Mouse (Mus musculus): ENCODE data around the gene Skp2.

GRCm38 (mm10) chr15:9087421-9087820, 67.8 kb downstream of the Skp2 start:
- TF ChIP-seq ZNF384 (IDR thresholded peaks at IDR 0.05; ENCODE audit: low read depth, low read length), result no peak
- TF ChIP-seq ZC3H11A (IDR thresholded peaks at IDR 0.05; ENCODE audit: borderline replicate concordance, low read depth, low read length), result no peak
- no peak for TF ChIP-seq MAFK (IDR thresholded peaks at IDR 0.05; ENCODE audit: insufficient read depth, low read depth, low read length)
